Mouse (Mus musculus): ENCODE results near the gene Zc3hc1. TPM values are rescaled to one million over a fixed set of nuclear protein-coding genes. Genes with fewer than 3 reads are reported as not detected.

The Zc3hc1 gene
- 74.9 and 76.1 TPM in 2 replicates for polyA plus RNA-seq (2016; fragmentation: Nextera tagmentation; extraction: Ambion mirVana)

- Histone ChIP-seq H3K4me1 (replicated peaks) (0 out of 2 replicates have a peak, but pooled peaks cover 5% of the 10 kb centered on the region), H3K27me3 (ENCODE audit: insufficient read depth, poor library complexity, severe bottlenecking) (no peaks in the 10 kb centered on the region), H3K27ac (peak within 1 kb of the TSS; percentile 89), H3K9me3 (no peaks in the 10 kb centered on the region), H3K4me3 (peak within 1 kb of the TSS; percentile 69), H3K36me3 (peaks cover 17% of the 10 kb centered on the region)
- peak; percentile 79 for DNase-seq (ENCODE audit: low spot score)
- 19% methylated on average over 33 of the region's 33 CpGs for WGBS
These were observed at the start of gene Zc3hc1 for GRCm38 (mm10) chr6:30390714-30391697. Gene Zc3hc1 (minus strand): TSS chr6:30391028.

DNA sequence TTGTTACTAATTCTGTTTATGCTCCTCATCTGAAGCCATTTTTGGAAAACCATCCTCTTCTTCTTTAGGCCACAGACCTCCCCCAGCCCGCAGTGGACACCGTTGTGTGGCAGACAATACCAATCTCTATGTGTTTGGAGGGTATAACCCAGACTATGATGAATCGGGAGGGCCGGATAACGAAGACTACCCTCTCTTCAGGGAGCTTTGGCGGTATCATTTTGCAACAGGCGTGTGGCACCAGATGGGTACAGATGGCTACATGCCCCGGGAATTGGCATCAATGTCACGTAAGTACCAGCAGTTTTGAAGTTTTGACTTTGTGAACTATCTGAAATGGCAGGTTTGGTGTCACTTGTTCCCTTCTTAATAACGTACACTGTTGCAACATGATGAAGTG is 48.7 kb upstream of the Zc3hc1 start:
- no peaks in the 10 kb centered on the region for H3K4me1 ChIP-seq (replicated peaks)
- H3K27me3 ChIP-seq (ENCODE audit: insufficient read depth, poor library complexity, severe bottlenecking) = no peaks in the 10 kb centered on the region
- no peak overlapping the region for H3K27ac ChIP-seq
- no peaks in the 10 kb centered on the region for H3K9me3 ChIP-seq
- H3K4me3 ChIP-seq = no peak overlapping the region
- WGBS = 97% methylated on average over 10 of the region's 10 CpGs
- H3K36me3 ChIP-seq = peaks cover 56% of the 10 kb centered on the region
- DNase-seq (ENCODE audit: low spot score) = no peak

- 88% methylated on average over 3 of the region's 3 CpGs for WGBS
These were observed 46.2 kb upstream of the Zc3hc1 start for GRCm38 (mm10) chr6:30437054-30437453.

DNA sequence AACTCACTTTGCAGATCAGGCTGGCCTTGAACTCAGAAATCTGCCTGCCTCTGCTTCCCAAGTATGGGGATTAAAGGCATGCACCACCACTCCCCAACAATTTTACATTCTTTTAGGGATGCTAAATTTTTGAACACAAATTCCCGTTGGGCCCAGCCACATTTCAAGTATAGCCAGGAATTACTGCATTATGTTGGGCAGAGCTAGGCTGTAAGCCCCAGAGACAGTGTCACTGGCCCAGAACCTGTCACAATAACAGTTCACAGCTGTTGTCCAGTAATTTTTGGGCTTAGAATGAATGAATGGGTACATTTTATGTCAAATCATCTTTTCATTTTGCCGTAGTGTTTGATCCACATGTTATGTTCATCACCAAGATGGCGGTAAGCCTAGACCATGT is 45.6 kb upstream of the Zc3hc1 start:
- Histone ChIP-seq H3K27ac (no peak overlapping the region), H3K27me3 (ENCODE audit: insufficient read depth, poor library complexity, severe bottlenecking) (no peaks in the 10 kb centered on the region), H3K4me3 (no peak overlapping the region), H3K4me1 (replicated peaks) (no peaks in the 10 kb centered on the region), H3K36me3 (peaks cover 39% of the 10 kb centered on the region), H3K9me3 (no peaks in the 10 kb centered on the region)
- WGBS = 97% methylated on average over 3 of the region's 3 CpGs
- no peak for DNase-seq (ENCODE audit: low spot score)

More at GRCm38 (mm10) chr6:30437054-30437453, 46.2 kb upstream of the Zc3hc1 start:
- H3K4me3 ChIP-seq = no peak overlapping the region
- H3K27me3 ChIP-seq (ENCODE audit: insufficient read depth, poor library complexity, severe bottlenecking) = no peaks in the 10 kb centered on the region
- H3K4me1 ChIP-seq (replicated peaks) = no peaks in the 10 kb centered on the region
- no peak for DNase-seq (ENCODE audit: low spot score)
- H3K9me3 ChIP-seq = no peaks in the 10 kb centered on the region
- H3K36me3 ChIP-seq = peaks cover 42% of the 10 kb centered on the region
- no peak overlapping the region for H3K27ac ChIP-seq

- 86% methylated on average over 3 of the region's 3 CpGs for WGBS
- no peaks in the 10 kb centered on the region for H3K27me3 ChIP-seq (ENCODE audit: insufficient read depth, poor library complexity, severe bottlenecking)
- no peak overlapping the region for H3K4me3 ChIP-seq
- H3K27ac ChIP-seq = no peak overlapping the region
- peaks cover 18% of the 10 kb centered on the region for H3K36me3 ChIP-seq
- no peaks in the 10 kb centered on the region for H3K4me1 ChIP-seq (replicated peaks)
- no peak for DNase-seq (ENCODE audit: low spot score)
- H3K9me3 ChIP-seq = no peaks in the 10 kb centered on the region
These were observed 41.8 kb upstream of the Zc3hc1 start for GRCm38 (mm10) chr6:30432461-30433192.

- H3K4me3 ChIP-seq = no peak overlapping the region
- no peak overlapping the region for H3K27ac ChIP-seq
- 88% methylated on average over 7 of the region's 7 CpGs for WGBS
- H3K9me3 ChIP-seq = no peaks in the 10 kb centered on the region
- H3K36me3 ChIP-seq = peaks cover 61% of the 10 kb centered on the region
- no peak for DNase-seq (ENCODE audit: low spot score)
- 0 out of 2 replicates have a peak, but pooled peaks cover 5% of the 10 kb centered on the region for H3K4me1 ChIP-seq (replicated peaks)
- H3K27me3 ChIP-seq (ENCODE audit: insufficient read depth, poor library complexity, severe bottlenecking) = no peaks in the 10 kb centered on the region
These were observed 26.0 kb upstream of the Zc3hc1 start for GRCm38 (mm10) chr6:30416801-30417200.

GRCm38 (mm10) chr6:30416126-30416525 is 25.3 kb upstream of the Zc3hc1 start:
- Histone ChIP-seq H3K27me3 (ENCODE audit: insufficient read depth, poor library complexity, severe bottlenecking) (no peaks in the 10 kb centered on the region), H3K36me3 (peaks cover 55% of the 10 kb centered on the region), H3K4me1 (replicated peaks) (0 out of 2 replicates have a peak, but pooled peaks cover 5% of the 10 kb centered on the region), H3K4me3 (no peak overlapping the region), H3K9me3 (no peaks in the 10 kb centered on the region), H3K27ac (no peak overlapping the region)
- WGBS = 86% methylated on average over 2 of the region's 2 CpGs
- DNase-seq (ENCODE audit: low spot score) = no peak

DNA sequence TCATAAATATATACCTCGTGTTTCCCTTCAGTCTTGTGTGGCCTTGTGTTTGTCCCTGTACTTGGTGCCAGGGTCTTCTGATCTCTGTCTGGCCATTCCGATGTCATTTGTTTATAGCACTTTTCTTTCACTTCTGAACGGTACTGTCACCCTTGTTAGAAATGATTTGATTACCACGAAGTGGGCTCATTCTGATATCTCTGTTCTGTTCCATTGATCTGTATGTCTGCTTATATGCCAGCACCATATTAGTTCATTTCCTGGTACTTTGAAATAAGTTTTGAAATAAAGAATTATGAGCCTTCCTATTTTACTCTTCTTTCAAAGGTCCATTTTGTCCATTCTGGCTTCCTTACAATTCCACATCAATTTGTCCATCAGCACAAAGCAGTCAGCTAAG is 20.5 kb upstream of the Zc3hc1 start:
- Histone ChIP-seq H3K9me3 (no peaks in the 10 kb centered on the region), H3K4me3 (no peak overlapping the region), H3K27ac (no peak overlapping the region), H3K36me3 (peaks cover 31% of the 10 kb centered on the region), H3K27me3 (ENCODE audit: insufficient read depth, poor library complexity, severe bottlenecking) (no peaks in the 10 kb centered on the region), H3K4me1 (replicated peaks) (no peaks in the 10 kb centered on the region)
- no peak for DNase-seq (ENCODE audit: low spot score)
- WGBS = 92% methylated on average over 4 of the region's 4 CpGs

DNA sequence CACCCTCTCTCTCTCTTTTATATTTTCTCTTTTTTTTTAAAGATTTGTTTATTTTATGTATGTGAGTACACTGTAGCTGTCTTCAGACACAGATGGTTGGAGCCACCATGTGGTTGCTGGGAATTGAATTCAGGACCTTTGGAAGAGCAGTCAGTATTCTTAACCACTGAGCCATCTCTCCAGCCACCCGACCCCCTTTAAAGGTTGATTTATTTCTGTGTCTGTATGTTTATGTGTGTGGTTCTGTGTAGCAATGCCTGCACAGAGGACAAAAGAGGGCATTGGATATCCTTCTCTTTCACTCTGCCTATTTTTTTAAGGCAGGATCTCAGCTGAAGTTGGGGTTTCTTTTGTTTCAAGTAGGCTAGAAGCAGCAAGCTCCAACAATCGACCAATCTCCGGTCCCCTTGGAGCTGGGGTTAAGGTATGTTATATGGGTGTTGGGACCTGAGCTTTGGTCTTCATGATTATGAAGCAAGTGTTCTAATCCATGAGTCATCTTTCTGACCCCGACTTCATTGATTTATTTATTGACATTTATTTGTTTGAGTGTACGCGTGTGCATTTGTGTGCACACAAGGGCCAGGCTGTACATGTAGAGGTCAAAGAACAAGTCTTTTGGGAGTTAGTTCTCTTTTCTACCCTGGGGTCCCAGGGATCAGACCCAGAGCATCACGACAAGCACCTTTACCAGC is 18.7 kb upstream of the Zc3hc1 start:
- H3K4me1 ChIP-seq (replicated peaks) = no peaks in the 10 kb centered on the region
- no peak overlapping the region for H3K27ac ChIP-seq
- no peak for DNase-seq (ENCODE audit: low spot score)
- 95% methylated on average over 7 of the region's 7 CpGs for WGBS
- no peaks in the 10 kb centered on the region for H3K27me3 ChIP-seq (ENCODE audit: insufficient read depth, poor library complexity, severe bottlenecking)
- H3K36me3 ChIP-seq = peaks cover 22% of the 10 kb centered on the region
- no peak overlapping the region for H3K4me3 ChIP-seq
- H3K9me3 ChIP-seq = no peaks in the 10 kb centered on the region

GRCm38 (mm10) chr6:30408276-30408675 is 17.4 kb upstream of the Zc3hc1 start:
- H3K36me3 ChIP-seq = peaks cover 22% of the 10 kb centered on the region
- WGBS = 89% methylated on average over 4 of the region's 4 CpGs
- no peaks in the 10 kb centered on the region for H3K9me3 ChIP-seq
- H3K4me1 ChIP-seq (replicated peaks) = peaks cover 11% of the 10 kb centered on the region
- no peaks in the 10 kb centered on the region for H3K27me3 ChIP-seq (ENCODE audit: insufficient read depth, poor library complexity, severe bottlenecking)
- DNase-seq (ENCODE audit: low spot score) = no peak
- no peak overlapping the region for H3K4me3 ChIP-seq
- H3K27ac ChIP-seq = no peak overlapping the region

DNA sequence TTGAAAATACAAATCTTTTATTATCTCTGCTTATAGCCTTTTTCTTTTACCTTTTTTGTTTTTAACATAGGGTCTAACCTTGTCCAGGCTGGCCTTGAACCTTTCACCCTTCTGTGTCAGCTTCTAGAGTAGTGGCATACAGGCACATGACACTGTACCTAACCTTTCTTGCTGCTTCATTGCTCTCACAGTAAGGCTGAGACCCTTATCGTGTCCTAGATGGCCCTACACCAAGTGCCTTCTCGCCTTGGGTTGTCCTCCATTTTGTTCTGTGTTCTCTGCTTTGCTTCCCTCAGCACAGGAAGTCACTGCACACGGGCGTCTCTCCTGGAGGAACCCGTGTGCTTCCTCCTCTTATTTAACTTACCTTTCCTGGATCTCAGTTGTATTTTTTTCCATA is 13.8 kb upstream of the Zc3hc1 start:
- 79% methylated on average over 5 of the region's 5 CpGs for WGBS
- Histone ChIP-seq H3K4me3 (no peak overlapping the region), H3K4me1 (replicated peaks) (peaks cover 27% of the 10 kb centered on the region), H3K36me3 (peaks cover 16% of the 10 kb centered on the region), H3K9me3 (no peaks in the 10 kb centered on the region), H3K27ac (no peak overlapping the region), H3K27me3 (ENCODE audit: insufficient read depth, poor library complexity, severe bottlenecking) (no peaks in the 10 kb centered on the region)
- no peak for DNase-seq (ENCODE audit: low spot score)

DNA sequence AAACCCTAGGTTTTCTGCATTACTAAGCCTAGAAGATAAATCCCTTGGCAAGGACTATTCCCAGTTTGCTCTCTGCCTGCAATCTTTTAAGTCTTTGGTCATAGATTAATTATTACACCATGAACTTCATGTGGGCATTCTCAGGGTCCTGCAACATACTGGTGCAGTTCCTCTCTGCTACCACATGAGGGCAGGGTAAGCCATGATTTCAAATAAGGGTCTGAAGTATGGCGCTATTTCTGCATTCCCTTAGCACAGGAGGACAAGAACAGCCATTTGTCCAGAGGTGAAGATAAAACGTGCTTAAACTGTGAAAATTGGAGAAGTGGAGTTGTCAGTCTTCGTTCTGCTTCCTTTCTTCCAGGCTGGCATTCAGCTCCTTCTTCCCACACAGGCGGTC is 12.6 kb upstream of the Zc3hc1 start:
- Histone ChIP-seq H3K27ac (peak overlapping the region; percentile 77), H3K9me3 (no peaks in the 10 kb centered on the region), H3K4me1 (replicated peaks) (peaks cover 27% of the 10 kb centered on the region), H3K4me3 (peak overlapping the region; percentile 73), H3K27me3 (ENCODE audit: insufficient read depth, poor library complexity, severe bottlenecking) (no peaks in the 10 kb centered on the region), H3K36me3 (peaks cover 16% of the 10 kb centered on the region)
- peak; percentile 70 for DNase-seq (ENCODE audit: low spot score)
- WGBS = 22% methylated on average over 4 of the region's 4 CpGs

Data from hindbrain, embryonic 10.5 days (tissue).